Mouse (Mus musculus): ENCODE data around the gene Tspan3. TPM values are rescaled to one million over a fixed set of nuclear protein-coding genes. Genes with fewer than 3 reads are reported as not detected.
A peak's percentile ranks its signal among the peaks of the same experiment; 100 is the strongest.

Tspan3 gene
- total RNA-seq (2021): 100 to 1,000 TPM; 111 to 117 TPM
- long read RNA-seq, experiment 1, transcript Tspan3-201 (7 exons, 1,716 nt): major isoform, 300 of 304 reads
- long read RNA-seq, experiment 1, partial matches to known transcripts: 2 of 304 reads
- long read RNA-seq, experiment 1, other reads (novel, unspliced or antisense): 2 of 304 reads
- long read RNA-seq, experiment 2, transcript Tspan3-201 (7 exons, 1,716 nt): major isoform, 115 of 119 reads
- long read RNA-seq, experiment 2, partial matches to known transcripts: 1 of 119 reads
- long read RNA-seq, experiment 2, other reads (novel, unspliced or antisense): 3 of 119 reads

DNA sequence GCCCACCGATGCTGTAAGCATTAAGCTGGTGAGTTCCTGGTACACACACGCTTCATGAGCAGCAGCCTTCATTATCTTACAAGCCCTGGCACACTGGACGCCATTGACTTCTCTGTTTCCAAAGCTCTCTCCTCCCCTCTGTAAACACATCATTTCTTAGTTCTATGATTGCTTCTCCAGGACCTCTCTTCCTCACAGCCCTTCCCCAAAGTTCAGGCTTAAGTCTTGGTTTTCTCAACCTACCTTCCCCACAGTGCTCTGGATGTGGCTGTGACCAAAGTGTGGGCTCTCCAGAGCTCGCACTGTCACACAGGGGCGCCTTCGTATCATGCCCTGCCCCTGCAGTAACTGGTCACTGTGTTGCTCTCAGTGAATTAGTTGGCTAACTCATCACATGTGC is at the start of gene Tspan3:
Gene Tspan3, minus strand, starts transcription at position 101 of the 400 bp plus-strand sequence.
- DNase-seq: no peak

DNA sequence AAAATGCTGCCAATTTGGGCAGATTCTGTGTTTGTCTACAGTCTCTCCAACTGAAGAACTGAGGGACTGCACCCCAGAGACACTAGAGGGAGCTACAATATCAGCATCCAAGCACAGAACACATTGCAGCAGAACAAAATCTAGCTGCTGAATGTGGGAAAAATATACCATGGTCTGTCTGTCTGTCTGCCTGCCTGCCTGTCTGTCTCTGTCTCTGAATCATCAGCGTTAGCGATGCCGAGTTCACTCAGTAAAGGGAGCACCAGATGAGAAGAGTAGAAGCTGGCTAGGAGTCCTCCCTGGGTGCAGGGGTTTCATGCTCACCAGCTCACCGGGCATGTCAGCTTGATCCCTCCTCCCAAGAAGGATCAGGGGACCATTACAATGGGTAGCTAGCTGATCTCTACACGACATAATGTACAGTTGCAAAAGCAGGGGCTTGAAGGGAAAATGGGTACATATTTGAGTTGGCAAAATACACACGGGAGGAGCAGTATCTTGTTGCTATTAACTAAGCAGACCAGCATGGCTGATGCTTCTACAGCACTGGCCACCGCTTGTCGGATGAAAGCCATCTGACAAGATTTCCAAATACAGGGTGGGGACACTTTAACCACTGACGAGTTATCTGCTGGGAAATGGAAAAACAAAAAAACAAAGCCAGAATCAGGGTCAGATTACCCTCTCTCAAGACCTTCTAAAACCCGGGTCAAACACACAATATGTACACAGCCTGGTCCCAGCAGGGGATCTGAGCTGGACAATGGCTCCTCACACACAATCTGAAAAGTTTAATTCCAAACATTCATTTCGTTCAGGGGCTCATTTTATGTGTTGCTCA is 48.4 kb upstream of the Tspan3 start:
- peak; percentile 32 to 57 for DNase-seq

DNA sequence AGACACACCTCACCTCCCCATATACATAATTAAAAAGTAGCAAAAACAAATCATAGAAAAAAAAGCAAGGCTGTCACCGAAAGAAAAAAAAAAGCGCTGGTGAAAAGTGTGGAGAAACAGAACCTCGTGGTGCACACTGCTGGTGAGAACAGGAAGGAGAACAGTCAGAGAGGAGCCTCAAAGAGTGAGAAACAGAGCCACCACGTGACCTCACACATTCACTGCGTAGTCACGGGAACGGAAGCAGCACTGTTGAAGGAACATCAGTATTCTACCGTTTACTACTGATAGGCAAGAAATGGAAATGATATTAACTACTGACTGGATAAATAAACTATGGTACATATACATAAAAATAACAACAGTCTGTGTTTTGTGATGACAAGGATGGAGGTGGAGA is 43.5 kb upstream of the Tspan3 start:
- no peak for DNase-seq

DNA sequence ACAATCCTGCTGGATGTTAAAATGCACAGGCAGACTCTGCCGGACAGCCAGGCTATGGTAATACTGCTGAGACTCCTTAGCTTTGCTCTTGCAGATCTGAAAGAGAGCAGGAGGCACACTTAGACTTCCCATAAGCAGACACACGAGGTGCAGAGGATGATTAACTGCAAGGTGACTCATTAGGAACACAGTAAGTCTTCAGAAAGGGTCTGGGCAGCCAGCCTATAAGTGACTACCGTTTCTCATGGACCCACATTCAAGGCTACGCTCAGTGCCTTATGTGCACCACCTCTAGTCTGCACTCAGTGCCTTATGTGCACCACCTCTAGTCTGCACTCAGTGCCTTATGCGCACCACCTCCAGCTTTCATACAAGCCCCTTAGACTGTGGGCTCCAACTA is 42.2 kb upstream of the Tspan3 start:
- no peak for DNase-seq

DNA sequence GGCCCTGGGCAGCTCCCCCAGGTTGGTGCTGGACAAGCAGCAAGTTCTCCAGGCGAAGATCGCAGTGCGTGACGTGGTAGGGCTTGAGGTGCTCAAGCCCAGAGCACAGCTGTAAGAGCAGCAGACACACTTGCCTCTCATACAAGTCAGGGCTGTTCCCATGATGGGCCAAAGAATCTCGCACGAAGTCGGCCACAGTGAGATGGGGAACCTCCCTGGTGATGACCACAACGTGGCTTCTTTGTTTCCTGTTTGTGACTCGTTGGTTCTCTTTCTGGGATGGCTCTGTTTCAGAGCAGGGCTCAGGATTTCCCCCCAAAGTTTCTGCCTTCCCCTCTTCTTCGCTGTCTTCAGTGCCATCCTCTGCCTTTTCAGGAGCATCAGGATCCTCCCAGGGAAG is 41.8 kb upstream of the Tspan3 start:
- no peak for DNase-seq

DNA sequence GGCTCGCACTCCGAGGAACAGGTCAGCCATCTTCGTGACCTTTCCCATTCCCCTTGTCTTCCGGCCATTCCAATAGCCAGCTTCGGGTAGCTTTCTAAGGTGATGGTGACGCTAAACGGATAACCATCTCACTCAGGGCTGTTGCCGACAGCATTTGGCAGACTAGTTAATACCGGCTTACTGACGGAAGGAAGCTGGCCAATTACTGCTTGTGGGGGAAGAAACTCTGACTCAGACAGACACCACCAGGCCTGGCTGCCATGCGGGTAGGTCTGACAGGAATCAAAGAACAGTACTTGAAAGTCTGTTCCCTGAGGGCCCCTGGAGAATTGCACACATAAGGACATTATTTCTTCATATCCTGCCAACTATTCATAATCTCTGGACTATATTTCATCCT is 40.1 kb upstream of the Tspan3 start:
- DNase-seq: no peak

DNA sequence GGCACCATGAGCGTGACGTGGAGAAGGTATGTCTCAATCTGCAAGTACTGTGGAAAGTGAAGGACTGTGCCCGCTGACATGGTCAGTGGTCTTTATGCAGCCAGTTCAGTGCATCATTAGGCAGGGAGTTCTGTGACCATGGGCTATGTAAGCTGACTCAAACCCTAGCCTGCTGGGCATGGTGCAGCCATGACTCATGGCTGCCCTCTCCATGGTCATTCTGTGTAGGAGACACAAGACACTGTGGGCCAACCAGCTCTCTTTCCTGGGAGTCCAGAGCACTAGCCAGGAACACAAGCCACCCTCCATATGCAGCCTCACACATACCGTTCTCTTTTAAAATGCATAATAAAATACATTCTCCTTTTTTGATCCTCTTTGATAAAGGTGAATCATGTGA is 39.0 kb upstream of the Tspan3 start:
- peak; percentile 22 to 49 for DNase-seq

DNA sequence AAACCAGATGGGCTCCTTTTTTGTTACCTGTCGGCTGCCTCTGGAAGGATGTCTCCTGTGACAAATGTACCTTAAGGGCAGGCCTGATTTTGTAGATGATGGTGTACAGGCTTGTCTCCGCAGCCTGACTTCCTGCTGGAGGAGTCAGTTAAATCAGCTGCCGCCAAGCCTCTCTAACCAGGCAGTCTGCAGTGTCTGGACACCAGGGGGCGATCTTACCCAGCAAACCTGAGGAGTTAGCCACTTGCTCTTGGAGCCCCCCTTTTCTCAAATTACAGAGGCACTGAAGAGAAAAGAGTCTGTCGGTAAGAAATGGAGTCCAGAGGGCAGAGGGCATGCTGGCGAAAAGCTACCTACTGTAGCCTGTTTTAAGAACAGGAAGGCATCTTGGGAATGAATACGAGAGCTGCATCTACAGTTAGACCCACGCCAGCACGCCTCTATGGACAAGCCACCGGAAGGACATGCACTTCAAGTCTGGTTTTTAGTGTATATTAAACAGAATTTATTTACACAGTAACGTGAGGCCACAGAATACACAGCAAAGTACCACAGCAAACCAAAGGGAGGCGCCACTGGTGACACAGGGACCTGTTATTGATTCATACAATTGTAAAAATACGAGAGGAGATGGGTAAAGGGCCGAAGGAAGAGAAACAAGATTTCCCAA is 35.5 kb upstream of the Tspan3 start:
- peak; percentile 84 to 91 for DNase-seq

DNA sequence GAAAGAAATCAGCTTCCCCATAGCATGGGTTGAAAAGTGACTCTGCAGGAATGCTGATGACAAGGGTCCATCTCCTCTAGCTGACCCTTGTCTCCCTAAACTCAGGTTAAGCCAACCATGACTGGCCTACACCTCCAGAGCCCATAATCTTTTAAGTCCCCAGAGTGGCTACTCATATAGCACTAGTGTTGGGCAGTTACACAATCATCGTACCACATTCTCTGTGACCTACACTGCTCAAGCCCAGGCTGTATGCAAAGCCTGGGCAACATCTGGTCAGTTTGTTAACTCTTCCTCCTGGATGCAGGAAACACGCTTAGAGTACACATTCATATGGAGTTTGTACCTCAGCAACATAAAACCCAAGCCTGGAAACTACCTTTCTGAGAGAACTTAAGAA is 34.9 kb upstream of the Tspan3 start:
- no peak for DNase-seq

DNA sequence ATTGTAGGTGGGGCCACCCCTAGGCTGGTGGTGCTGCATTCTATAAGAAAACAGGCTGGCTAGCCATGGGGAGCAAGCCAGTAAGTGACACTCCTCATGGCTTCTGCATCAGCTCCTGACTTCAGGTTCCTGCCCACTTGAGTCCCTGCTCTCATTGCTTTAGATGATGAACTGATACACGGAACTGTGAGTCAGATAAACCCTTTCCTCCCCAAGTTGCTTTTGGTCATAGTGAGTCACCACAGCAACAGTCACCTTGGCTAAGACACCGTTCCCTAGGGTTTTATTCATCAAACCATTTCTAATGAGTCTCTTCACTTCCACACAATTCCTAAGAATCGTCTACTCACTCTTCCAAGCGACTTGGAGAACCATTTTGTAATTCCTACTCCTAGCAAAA is 31.6 kb upstream of the Tspan3 start:
- no peak for DNase-seq

DNA sequence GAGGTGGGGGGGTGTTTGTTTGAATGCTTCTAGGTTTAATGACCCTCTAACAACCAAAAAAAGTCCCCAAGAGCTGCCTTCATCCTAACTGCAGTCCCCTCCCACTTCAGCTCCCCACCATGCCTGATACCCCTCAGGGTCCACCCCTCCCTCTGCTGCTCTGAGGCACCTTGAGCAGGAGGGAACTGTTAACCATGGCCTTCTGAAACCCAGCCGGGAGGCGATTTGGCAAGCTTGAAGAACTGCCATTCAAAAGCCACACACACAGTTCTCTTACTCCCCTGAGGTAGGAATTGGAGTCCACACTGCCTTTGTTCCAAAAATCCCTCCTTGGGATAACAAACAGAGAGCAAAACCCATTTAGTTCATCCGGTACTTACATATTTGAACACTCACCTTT is 29.9 kb upstream of the Tspan3 start:
- no peak for DNase-seq

DNA sequence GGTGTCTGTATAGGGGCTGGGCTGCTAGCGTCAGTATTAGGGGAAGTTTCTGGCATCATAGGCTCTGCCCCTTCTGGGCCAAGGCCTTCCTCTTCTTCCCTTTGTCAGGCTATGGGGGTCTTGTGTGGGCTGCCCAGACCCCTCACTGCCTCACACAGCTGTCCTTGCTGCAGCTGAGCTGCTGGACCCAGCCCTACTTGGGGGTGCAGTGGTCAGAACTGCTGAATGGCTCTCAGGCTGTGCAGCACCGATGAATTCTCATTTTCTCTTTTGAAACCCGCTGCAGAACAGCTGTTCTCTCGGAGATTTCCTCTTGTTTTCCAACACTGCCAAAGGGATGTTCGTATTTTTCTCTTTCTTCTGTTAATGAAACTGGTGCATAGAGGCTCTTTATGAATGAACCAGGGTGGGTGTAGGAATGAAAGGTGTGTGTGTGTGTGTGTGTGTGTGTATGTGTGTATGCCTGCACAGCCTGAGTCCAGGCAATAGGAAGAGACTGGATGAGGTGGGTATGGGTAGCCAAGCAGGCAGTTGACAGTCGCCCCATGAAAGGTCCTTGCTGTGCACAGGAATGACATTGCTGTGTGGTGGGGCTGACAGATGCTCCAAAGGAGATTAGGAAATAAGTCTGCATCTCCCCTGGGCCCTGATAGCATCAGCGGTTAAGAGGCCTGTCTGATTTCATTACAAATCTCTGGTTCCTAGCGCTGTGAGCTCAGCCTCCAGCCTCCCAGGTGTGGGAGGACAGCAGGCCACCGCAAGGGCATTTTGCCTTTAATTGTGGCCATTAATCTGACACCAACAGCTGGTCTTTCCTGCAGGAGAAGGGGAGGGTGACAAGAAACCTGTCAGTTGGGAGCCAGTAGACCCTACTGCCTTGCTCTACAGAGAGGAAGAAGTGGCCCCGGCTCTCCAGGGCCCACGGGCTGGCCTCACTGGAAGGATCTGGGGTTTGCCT is 26.5 kb upstream of the Tspan3 start:
- DNase-seq: no peak

DNA sequence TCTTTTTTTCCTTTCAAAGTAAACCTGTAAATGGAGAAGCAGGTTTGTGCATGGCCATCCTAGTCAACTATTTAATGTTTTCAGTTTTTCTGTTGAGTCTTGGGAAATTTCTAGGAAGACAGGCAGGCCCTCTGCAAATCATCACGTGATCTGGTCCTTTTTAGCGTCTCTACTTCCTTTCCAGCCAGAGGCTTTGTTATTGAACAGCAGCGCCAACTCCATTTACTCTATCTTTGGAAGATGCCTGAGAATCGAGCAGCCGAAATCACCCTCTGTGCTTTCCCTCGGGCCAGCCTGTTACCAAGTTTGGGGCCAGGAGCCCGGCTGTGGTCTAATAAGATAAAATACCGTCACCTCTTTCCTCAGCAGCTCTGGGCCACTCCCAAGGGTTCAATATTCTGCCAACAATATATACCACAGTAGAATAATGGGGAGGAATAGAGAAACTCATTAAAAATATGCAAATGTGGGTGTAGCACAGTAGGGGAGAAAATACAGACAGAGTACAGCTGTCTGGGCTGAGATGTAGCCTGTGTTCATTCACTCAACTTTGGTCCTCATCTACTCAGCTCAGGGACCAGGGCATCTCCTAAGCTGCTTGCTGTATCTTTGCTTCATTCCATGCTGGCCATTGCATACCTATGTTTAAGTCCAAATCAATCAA is 15.0 kb upstream of the Tspan3 start:
- no peak for DNase-seq

DNA sequence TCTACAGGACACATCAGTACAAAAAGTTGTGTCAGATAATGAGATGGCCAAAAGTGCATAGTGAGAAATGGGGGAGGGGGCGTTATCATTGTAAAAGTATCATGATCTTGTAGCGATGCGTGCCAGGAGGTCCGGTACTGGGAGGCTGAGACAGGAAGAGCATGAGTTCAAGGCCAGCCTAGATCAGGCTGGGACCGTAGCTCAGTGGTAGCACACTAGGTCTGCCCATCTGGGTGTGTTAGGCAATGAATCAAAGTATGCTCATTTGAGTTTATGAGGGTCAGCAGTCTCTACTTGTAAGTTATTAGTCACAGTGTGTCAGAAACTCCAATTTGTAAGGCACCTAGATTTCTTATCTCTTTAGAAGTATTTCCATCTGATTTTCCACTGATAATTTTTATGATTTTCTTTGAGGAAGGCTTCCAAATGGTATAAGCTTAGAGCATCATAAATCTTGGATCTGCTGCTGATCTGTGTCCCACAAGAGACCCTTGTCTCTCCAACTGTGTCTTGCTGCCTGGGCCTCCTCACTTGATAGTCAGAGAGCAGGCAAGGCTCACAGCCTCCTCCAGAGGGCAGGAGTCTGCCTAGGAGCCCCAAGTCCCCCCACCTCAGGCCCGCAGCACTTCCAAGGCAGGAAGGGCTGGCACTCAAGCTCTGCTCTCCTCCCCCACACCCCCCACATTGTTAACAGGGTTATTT is 14.3 kb upstream of the Tspan3 start:
- no peak for DNase-seq

DNA sequence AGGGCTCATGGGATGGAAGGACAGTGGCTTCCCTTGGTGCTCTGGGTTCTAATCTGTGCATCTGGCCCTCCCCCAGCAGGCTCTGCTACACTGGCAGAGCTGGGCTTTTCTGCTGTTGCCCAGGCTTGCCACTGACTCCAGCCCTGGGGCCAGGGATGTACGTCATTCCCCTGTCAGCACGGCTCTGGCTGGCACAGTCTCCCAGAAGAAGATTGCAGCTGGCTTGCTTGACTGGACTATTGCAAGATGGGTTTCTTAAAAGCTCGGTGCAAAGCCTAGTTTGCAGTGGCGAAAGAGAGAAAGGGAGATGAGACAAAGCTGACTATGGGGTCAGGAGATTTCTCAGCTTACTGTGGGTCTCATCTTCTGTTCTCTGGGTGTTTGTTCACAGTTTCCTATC is 12.1 kb upstream of the Tspan3 start:
- peak; percentile 24 to 35 for DNase-seq

DNA sequence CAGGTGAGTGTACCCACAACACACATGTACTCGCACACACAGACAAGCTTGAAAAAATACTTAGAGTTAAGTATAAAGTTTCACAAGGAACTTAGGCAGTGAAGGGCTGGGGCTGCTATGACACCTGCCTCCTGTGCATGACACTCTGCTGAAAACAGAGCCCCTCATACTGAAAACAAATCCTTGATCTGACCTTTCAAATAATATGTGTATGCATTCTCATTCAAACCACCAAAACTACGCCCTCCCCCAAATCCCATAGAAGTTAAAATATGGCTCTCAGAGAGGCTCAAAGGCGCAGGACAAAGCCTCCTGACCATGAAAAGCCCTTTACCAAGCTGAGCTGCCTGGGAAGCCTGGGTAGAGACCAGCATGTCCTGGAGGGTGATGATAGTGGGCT is 10.0 kb upstream of the Tspan3 start:
- no peak for DNase-seq

DNA sequence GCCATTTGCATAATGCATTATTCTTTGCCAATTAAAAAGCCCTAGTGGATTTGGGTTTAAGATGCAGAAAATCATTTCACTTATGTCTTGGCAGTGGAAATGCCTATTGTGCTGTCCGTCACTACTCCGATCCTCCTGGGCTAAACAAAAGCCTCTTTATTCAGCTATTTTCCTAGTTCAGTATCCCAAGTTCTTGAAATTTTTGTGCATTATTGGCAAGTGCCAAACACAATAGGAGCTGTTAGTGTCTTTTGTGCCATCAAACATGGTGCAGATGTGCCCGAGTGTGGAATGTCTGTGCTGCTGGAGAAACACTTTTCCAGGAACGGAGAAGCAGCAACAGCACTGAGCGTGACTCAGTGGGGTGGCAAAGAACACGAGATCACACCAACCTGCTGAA is 2.4 kb upstream of the Tspan3 start:
- DNase-seq: no peak

DNA sequence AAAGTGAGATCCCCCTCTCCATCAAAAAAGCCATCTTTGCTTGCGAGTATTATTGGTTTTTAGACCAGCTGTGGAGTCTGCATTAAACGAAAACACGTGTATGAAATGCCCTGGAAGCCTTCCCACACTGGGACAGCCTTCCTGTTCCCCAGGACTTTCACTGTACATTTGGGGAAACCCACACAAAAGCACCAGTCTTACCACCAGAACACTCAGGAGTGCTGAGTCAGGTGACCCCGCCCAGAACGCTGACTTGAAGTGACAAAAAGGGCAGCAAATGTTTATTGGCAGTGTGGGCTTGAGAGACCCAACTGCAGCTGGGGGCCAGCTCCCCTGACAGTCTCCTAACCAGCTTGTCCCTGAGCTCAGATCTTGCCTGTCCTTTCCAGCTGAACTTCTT is 884 bp upstream of the Tspan3 start:
- no peak for DNase-seq

DNA sequence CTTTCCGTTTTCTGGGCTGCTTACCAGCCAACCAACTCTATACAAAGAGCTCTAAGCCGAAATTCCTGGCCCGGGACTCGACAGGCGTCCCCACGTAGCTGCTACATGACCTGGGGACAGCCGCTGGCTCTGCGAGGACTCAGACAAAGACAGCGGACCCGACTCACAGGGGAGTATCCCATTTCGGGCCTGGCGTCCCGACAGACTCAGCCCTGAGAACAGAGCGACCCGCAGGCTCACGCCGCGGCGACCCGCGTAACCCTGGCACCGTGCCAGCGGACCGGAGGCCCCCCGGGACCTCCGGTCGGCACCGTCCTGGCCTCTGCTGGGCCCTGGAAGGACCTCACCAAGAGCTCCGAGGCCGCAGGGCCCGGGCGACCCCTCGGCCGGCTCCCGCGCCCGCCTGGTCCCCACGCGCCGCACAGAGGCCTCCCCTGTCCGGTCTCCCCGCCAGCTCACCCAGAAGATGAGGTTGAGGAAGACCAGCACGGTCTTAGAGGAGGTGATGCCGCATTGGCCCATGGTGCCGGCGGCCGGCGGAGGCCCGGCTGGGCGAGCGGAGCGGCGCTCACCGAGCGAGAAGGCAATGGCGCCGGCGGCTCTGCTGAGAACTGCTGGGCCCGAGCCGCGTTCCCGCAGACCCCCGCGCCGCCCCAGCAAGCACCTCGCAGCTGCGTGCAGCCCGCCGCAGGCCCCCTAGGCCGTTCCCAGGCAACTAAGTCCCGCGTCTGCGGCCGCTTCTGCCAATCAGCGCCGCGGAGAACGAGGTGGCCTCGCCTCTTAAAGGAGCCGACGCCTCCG is 4.7 kb downstream of the Tspan3 start:
- DNase-seq: peak; percentile 91 to 92

DNA sequence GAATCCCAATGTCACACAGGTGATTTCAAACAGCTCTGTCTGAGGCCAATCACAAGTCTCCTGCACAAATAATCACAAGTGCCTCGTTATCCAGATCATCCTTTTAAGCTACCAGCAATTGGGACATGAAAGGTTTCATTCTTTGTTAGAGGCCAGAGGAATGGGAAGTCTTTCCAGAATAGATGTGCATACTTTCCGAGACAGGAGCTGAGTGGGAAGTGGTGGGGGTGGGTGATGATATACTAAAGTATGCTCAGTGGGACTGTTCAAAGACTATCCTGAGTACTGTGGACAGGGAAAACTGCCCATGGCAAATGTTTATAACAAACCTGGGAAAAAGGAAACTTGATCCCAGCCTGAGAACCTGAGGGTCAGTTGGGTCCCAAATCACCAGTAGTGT is 5.8 kb downstream of the Tspan3 start:
- no peak for DNase-seq
